Mouse (Mus musculus): ENCODE results near the gene Rps21. TPM values are rescaled to one million over a fixed set of nuclear protein-coding genes. Genes with fewer than 3 reads are reported as not detected.

Gene Rps21
- total RNA-seq, 2 experiments from 2014 or later = 648 to 660 TPM

Small RNA genes lying within 50 kb of the gene (microRNA-seq; reads per million reads assigned to microRNA genes)
- 0 reads per million in 2 experiments for gene Mir3091

Other genes with a start within 250 kb of the Rps21 start
- 100 to 1,000 TPM; 116 to 118 TPM for gene Lsm14b, start 232.4 kb upstream of the Rps21 start, total RNA-seq (2021)
- 100 to 1,000 TPM; 164 to 168 TPM for gene Psma7, start 214.9 kb upstream of the Rps21 start, total RNA-seq (2021)
- gene Ss18l1, start 214.9 kb upstream of the Rps21 start, total RNA-seq (2021) = 10 to 100 TPM; 34.8 to 36.0 TPM
- 10 to 100 TPM; 14.9 to 19.2 TPM for gene Mtg2, start 186.8 kb upstream of the Rps21 start, total RNA-seq (2021)
- 10 to 100 TPM; 74.4 to 96.9 TPM for gene Hrh3, start 152.9 kb upstream of the Rps21 start, total RNA-seq (2021)
- gene Osbpl2, start 138.1 kb upstream of the Rps21 start, total RNA-seq (2021) = 10 to 100 TPM; 43.9 to 47.8 TPM
- gene Adrm1, start 85.9 kb upstream of the Rps21 start, total RNA-seq (2021) = 100 to 1,000 TPM in 1 of 2 experiments, 10 to 100 TPM in 1; 91.6 to 103 TPM
- gene Lama5, start 31.5 kb upstream of the Rps21 start, total RNA-seq (2021) = 1 to 10 TPM; 6.0 to 6.7 TPM
- gene Cables2, start 16.1 kb downstream of the Rps21 start, total RNA-seq (2021) = 10 to 100 TPM; 23.9 to 30.4 TPM
- not detected for gene Rbbp8nl, start 32.5 kb downstream of the Rps21 start, total RNA-seq (2021)
- not detected for gene Gata5, start 77.3 kb downstream of the Rps21 start, total RNA-seq (2021)
- gene Slco4a1, start 198.9 kb downstream of the Rps21 start, total RNA-seq (2021) = 1 to 10 TPM in 1 of 2 experiments, under 1 TPM in 1; 0.94 to 1.5 TPM
- gene Ntsr1, start 242.6 kb downstream of the Rps21 start, total RNA-seq (2021) = 1 to 10 TPM; 7.1 to 9.2 TPM

All from left cerebral cortex, postnatal 25 days (tissue).